Mouse (Mus musculus) kidney, embryonic 16.5 days (tissue): ENCODE measurements around the gene Cyth4. TPM values are rescaled to one million over a fixed set of nuclear protein-coding genes. Genes with fewer than 3 reads are reported as not detected.
A peak's percentile ranks its signal among the peaks of the same experiment; 100 is the strongest.

Experiments
- ATAC-seq: fragments of 200-750 bp; cut with Nextera tagmentation; 2 replicates; pipeline ENCODE4 v1.8.0; 2017; ENCODE audit warnings: moderate TSS enrichment; ENCODE audit not compliant: low FRiP score, low TSS enrichment
- H3K27ac ChIP-seq: fragments of 300-500 bp; sonication (generic); 2 replicates; pipeline ENCODE4 v1.5.1; 2014; ENCODE audit warnings: low read length
- H3K27me3 ChIP-seq: fragments of 300-500 bp; sonication (generic); 2 replicates; pipeline ENCODE4 v1.6.1; 2014; ENCODE audit warnings: low read length, control low read depth, mixed read lengths; ENCODE audit not compliant: insufficient read depth
- H3K36me3 ChIP-seq: fragments of 300-500 bp; sonication (generic); 2 replicates; pipeline ENCODE4 v1.6.1; 2014; ENCODE audit warnings: low read length, control low read depth, mixed read lengths; ENCODE audit not compliant: insufficient read depth
- H3K4me1 ChIP-seq: fragments of 300-500 bp; sonication (generic); 2 replicates; pipeline ENCODE4 v1.6.1; 2014; ENCODE audit warnings: low read length, control low read depth, mixed read lengths; ENCODE audit not compliant: insufficient read depth
- H3K4me2 ChIP-seq: fragments of 300-500 bp; sonication (generic); replicated peaks from 2 replicates; pipeline ENCODE4 v1.6.1; 2014; ENCODE audit warnings: low read depth, low read length
- H3K4me3 ChIP-seq: fragments of 300-500 bp; sonication (generic); 2 replicates; pipeline ENCODE4 v1.5.1; 2014; ENCODE audit warnings: mild to moderate bottlenecking, low read length
- H3K9ac ChIP-seq: fragments of 300-500 bp; sonication (generic); replicated peaks from 2 replicates; pipeline ENCODE4 v1.6.1; 2014; ENCODE audit warnings: low read length
- H3K9me3 ChIP-seq: fragments of 300-500 bp; sonication (generic); 2 replicates; pipeline ENCODE4 v1.6.1; 2016; ENCODE audit warnings: low read length, control low read depth
- WGBS: fragments of 180-500 bp; shearing (Covaris S2); extraction: QIAGEN DNeasy Blood & Tissue Kit; methylation state at CpG from one replicate; pipeline ENCODE4 v1.1.7; 2014; 5-methylcytosine and 5-hydroxymethylcytosine counted together
- polyA plus RNA-seq: library from polyadenylated mRNA; unstranded; fragments of >200 nt; fragmentation: Nextera tagmentation; extraction: Ambion mirVana; gene quantifications from 2 replicates; pipeline ENCODE4 v1.2.1, GENCODE M21; 2015

Gene Cyth4
- polyA plus RNA-seq, 1 experiment from 2014 or later: 7.7 TPM

DNA sequence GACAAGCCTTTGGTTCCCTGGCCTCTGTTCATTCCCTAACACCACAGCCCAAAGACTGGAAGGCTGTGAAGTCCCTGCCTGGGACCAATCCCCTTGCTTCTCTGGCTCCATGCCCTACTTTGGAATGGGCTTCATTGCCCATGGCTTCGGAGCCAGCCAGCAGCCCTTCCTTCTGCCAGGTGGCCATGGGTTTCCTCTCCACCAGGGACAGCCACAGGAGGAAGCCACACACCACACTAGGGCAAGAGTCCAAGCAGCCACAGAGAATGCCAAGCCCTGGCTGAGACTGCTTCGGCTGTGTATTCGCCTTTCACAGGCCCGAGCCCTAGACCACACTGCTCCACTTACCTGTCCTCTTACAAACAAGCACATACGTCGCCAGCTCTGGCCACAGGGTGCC lies 9.2 kb downstream of the Cyth4 start:
- H3K4me1 ChIP-seq: peaks cover 8% of the 10 kb centered on the region; the same call in 1 of the 2 replicates
- H3K36me3 ChIP-seq: no peaks in the 10 kb centered on the region
- H3K27me3 ChIP-seq: no peaks in the 10 kb centered on the region
- H3K27ac ChIP-seq: no peak overlapping the region
- ATAC-seq: no peak
- no peak overlapping the region for H3K4me2 ChIP-seq
- WGBS: 90% methylated on average over 6 of the region's 6 CpGs
- H3K9ac ChIP-seq: no peak overlapping the region
- H3K4me3 ChIP-seq: no peak overlapping the region
- no peaks in the 10 kb centered on the region for H3K9me3 ChIP-seq

DNA sequence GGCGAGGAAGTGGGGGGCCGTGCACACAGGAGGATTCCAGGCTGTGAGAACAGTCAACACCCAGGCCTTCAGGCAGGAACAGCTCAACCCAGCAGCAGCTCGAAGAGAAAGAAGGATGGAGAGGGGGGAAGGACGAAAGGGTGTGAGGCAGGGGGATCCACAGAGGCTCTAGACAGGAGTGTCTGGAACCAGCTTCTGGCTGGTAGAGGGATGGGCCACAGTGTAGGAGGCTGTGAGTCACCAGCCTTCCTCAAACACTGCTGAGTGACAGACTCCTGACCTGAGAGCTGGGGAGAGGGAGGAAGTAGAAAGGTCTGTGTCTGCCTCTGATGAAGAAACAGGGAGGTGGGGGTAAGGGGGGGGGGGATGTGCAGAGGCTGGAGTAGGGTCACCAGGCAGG lies 10.6 kb downstream of the Cyth4 start:
- 71% methylated on average over 4 of the region's 4 CpGs for WGBS
- no peak overlapping the region for H3K27ac ChIP-seq
- no peaks in the 10 kb centered on the region for H3K36me3 ChIP-seq
- peaks cover 9% of the 10 kb centered on the region; the same call in 1 of the 2 replicates for H3K4me1 ChIP-seq
- no peak for ATAC-seq
- H3K9ac ChIP-seq: no peak overlapping the region
- no peak overlapping the region for H3K4me3 ChIP-seq
- H3K27me3 ChIP-seq: no peaks in the 10 kb centered on the region
- no peak overlapping the region for H3K4me2 ChIP-seq
- H3K9me3 ChIP-seq: no peaks in the 10 kb centered on the region

DNA sequence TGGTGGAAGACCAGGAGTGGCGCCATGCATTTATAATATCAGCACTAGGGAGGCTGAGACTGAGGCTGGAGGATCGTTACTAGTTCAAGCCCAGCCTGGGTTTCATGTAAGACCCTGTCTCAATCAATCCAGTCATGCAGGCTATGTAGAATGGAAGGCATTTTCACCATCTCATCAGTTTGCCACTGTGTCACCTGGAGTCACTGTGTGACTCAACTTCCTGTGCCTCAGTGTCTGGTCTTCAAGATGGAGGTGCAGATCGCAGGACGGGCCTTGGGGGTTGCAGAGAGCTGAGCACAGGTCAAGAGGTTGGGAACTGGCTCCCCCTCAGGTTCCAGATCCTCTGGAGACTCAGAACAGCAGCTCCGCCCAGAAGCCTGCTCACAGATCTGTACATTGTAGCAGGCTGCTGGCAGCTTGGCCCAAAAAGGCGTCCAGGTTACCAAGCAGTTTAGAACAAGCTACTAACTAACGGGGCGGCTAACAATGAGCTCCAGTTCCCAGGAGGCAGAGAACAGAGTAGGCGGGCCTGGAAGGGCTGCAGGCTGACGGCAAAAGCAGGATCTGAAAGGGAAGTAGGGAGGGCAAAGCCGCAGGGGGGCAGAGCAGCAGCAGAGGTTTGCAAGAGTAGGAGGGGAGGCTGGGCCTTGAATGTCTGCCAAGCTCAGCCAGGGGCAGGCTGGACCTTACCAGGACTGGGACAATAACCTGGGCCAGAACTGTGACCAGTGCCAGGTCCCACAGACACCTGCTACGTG lies 14.0 kb downstream of the Cyth4 start:
- Histone ChIP-seq H3K9ac (no peak overlapping the region), H3K4me3 (no peak overlapping the region), H3K27me3 (no peaks in the 10 kb centered on the region), H3K27ac (no peak overlapping the region), H3K4me2 (no peak overlapping the region), H3K36me3 (no peaks in the 10 kb centered on the region), H3K4me1 (peaks cover 3% of the 10 kb centered on the region; the same call in 1 of the 2 replicates), H3K9me3 (no peaks in the 10 kb centered on the region)
- no peak for ATAC-seq
- 51% methylated on average over 12 of the region's 12 CpGs for WGBS

DNA sequence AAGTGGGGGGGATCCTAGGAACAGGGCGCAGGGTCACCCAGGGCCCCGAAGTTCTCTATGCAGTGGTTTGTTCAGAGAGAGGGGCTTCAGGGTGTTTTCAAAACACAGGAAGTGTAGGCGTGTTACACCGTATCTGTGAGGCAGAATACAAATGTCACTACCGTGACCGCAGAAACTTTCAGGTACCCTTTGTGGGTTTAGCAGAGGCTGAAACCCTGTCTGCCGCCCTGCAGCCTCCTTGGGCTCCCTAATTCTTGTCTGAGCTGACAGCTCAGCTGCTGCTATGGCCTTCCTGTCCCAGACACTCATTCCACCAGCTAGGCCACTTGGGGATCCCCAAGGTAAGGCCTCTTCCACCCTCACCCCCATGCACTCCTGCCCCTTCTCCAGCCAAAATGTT lies 17.7 kb downstream of the Cyth4 start:
- 82% methylated on average over 7 of the region's 7 CpGs for WGBS
- H3K4me1 ChIP-seq: peaks cover 3% of the 10 kb centered on the region; the same call in 1 of the 2 replicates
- no peak overlapping the region for H3K9ac ChIP-seq
- H3K9me3 ChIP-seq: no peaks in the 10 kb centered on the region
- H3K27ac ChIP-seq: no peak overlapping the region
- H3K4me3 ChIP-seq: no peak overlapping the region
- H3K27me3 ChIP-seq: no peaks in the 10 kb centered on the region
- no peaks in the 10 kb centered on the region for H3K36me3 ChIP-seq
- H3K4me2 ChIP-seq: no peak overlapping the region
- ATAC-seq: no peak

DNA sequence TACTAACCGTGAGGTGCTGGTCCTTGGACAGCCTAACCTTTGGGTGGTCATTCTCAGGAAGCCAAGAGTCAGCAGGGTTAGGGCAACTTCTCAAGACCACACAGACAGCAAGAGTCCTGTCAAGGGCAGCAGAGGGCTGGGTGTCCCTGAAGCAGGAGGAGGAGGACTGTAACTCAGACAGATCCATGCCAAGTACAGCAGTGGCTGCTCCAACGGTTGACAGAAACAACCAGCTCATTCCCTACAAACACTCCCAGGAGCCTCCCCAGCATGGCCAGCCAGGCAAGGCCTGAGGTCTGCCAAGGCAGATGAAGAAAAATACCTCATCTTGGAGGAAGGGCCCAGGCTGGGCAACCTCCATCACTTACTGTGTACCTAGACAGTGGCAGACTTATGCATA lies 20.1 kb downstream of the Cyth4 start:
- H3K4me3 ChIP-seq: no peak overlapping the region
- 70% methylated on average over 2 of the region's 2 CpGs for WGBS
- no peaks in the 10 kb centered on the region for H3K36me3 ChIP-seq
- H3K9ac ChIP-seq: no peak overlapping the region
- no peaks in the 10 kb centered on the region for H3K4me1 ChIP-seq
- no peak for ATAC-seq
- no peak overlapping the region for H3K4me2 ChIP-seq
- H3K9me3 ChIP-seq: no peaks in the 10 kb centered on the region
- H3K27me3 ChIP-seq: no peaks in the 10 kb centered on the region
- no peak overlapping the region for H3K27ac ChIP-seq

DNA sequence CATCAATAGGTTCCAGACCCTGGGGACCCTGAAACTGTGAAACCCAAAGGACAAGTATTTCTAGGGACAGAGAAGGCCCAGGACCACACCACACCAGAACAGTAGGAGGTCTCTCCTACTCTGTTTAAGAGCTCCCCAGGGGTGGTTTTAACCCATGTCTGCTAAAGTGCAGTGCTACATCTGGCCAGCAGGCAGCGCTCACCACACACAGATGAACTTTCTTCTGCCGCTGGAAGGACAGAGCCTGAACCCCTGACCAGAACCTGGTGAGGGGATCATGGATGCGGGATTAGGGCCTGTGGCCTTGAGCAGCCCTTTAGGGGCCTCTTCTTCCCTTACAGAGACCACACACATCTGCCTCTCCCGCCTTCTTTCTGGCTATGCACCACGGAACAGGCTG lies 26.6 kb downstream of the Cyth4 start:
- H3K4me1 ChIP-seq: no peaks in the 10 kb centered on the region; the same call in 1 of the 2 replicates
- WGBS: 12% methylated on average over 5 of the region's 5 CpGs
- H3K27ac ChIP-seq: no peak overlapping the region
- no peak overlapping the region for H3K9ac ChIP-seq
- no peak overlapping the region for H3K4me2 ChIP-seq
- ATAC-seq: no peak
- H3K36me3 ChIP-seq: no peaks in the 10 kb centered on the region
- H3K27me3 ChIP-seq: no peaks in the 10 kb centered on the region
- H3K9me3 ChIP-seq: no peaks in the 10 kb centered on the region
- no peak overlapping the region for H3K4me3 ChIP-seq

DNA sequence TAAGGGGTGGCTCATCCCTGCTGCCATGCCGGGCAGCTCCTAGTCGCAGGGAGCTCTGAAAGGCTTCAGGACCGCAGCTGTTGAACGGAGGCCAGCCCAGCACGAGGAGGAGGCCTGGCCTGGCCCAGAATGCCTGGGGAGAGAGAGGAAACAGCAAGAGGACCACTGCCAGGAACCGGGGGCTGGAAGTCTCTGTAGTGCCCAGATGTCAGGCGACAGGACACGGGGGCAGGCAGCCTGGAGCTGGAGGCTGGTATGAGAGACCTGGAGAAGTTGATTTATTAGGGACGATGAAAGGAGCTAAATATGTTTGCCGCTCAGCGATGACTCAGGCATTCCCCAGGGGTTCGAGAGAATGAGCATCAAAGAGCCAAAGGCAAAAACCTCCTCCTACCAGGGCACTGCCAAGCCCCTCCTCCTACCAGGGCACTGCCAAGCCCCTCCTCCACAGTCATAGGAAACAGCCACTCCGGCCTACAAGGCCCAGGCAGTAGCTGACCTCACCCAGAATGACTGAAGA lies 27.6 kb downstream of the Cyth4 start:
- Histone ChIP-seq H3K9me3 (no peaks in the 10 kb centered on the region), H3K4me2 (no peak overlapping the region), H3K9ac (no peak overlapping the region), H3K27ac (no peak overlapping the region), H3K36me3 (no peaks in the 10 kb centered on the region), H3K27me3 (no peaks in the 10 kb centered on the region), H3K4me3 (no peak overlapping the region), H3K4me1 (no peaks in the 10 kb centered on the region; the same call in 1 of the 2 replicates)
- peak; percentile 74 for ATAC-seq
- whole genome bisulfite sequencing: 31% methylated on average over 13 of the region's 13 CpGs

DNA sequence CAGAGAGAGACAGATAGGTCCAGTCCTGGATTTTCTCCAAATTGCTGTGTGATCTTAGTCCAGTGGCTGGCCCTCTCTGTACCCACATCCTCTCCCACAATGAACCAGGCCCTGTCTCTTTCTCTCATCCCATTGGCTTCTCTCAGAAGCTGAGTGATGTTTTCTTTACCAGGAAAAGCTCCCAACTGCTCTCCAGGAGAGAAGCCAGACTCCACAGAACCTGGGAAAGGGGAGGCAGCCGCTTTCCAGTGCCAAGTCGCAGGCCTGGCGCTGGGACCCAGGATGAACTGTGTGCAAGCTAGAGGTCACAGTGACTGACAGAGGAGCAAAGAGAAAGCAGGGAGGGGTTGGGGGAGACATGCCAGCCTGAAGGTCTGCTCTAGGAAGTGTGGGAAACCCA lies 28.1 kb downstream of the Cyth4 start:
- WGBS: 71% methylated on average over 3 of the region's 3 CpGs
- Histone ChIP-seq H3K4me3 (no peak overlapping the region), H3K4me2 (no peak overlapping the region), H3K9me3 (no peaks in the 10 kb centered on the region), H3K27ac (peak overlapping the region; percentile 25; the same call in 1 of the 2 replicates), H3K4me1 (no peaks in the 10 kb centered on the region; the same call in 1 of the 2 replicates), H3K36me3 (no peaks in the 10 kb centered on the region), H3K27me3 (no peaks in the 10 kb centered on the region), H3K9ac (no peak overlapping the region)
- no peak for ATAC-seq

DNA sequence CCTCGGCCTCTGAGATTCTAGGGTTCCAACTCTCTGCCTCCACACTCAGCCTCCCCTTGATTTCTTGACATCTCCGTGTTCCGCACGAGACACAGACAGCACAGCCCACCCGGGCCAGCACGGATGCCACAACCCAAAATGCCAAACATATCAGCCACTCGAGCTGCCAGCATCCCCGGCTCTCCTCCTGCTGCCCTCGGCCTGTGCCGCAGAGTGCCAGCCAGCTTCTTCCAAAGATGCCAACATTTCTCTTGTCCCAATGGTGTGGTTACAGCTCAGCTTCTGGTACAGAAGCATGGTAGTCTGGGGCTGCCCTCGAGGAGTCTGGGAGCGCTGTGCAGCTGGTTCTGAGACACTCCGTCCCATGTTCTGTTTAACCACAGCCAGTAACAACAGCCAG lies 29.4 kb downstream of the Cyth4 start:
- ATAC-seq: no peak
- H3K4me3 ChIP-seq: no peak overlapping the region
- no peaks in the 10 kb centered on the region for H3K36me3 ChIP-seq
- H3K9me3 ChIP-seq: no peaks in the 10 kb centered on the region
- no peak overlapping the region for H3K4me2 ChIP-seq
- H3K27ac ChIP-seq: no peak overlapping the region
- 89% methylated on average over 13 of the region's 13 CpGs for WGBS
- H3K27me3 ChIP-seq: no peaks in the 10 kb centered on the region
- no peaks in the 10 kb centered on the region; the same call in 1 of the 2 replicates for H3K4me1 ChIP-seq
- H3K9ac ChIP-seq: no peak overlapping the region

DNA sequence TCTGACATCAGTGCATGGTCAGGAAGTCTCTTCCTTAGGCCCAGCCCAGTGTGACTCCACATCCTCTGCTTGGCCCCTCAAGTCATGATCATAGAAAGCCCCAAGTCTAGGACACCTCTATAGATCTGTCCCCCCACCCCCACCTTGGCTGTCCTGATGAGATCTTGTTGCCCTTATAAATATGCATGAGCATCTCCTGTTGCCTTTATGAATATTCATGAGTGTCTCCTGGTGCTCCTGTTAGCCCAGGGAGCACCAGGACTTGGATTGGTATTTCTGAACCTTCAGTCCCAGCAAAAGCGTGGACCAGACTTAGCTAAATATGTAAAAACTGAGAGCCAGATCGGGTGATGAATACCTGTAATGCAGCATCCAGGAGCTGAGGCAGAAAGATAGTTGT lies 35.5 kb downstream of the Cyth4 start:
- Histone ChIP-seq H3K27me3 (no peaks in the 10 kb centered on the region), H3K4me2 (no peak overlapping the region), H3K9me3 (no peaks in the 10 kb centered on the region), H3K4me1 (peaks cover 13% of the 10 kb centered on the region; the same call in 1 of the 2 replicates), H3K9ac (no peak overlapping the region), H3K27ac (no peak overlapping the region), H3K36me3 (no peaks in the 10 kb centered on the region), H3K4me3 (no peak overlapping the region)
- no peak for ATAC-seq
- WGBS: 69% methylated on average over 2 of the region's 2 CpGs
